Mouse (Mus musculus): ENCODE data around the gene Arhgdig. TPM values are rescaled to one million over a fixed set of nuclear protein-coding genes. Genes with fewer than 3 reads are reported as not detected.
"Not testable (repeated sequence)": the region's sequence is repeated elsewhere in the genome, so short reads cannot be mapped to it uniquely, and the experiment has no call there.

Gene Arhgdig
- polyA plus RNA-seq, 1 experiment from 2014 or later = 6.4 TPM

GRCm38 (mm10) chr17:26191486-26191885, 16.1 kb downstream of the Arhgdig start:
- H3K9me3 ChIP-seq (ENCODE audit: low read length); H3K4me1 ChIP-seq (ENCODE audit: insufficient read depth, low read length); H3K4me2 ChIP-seq (replicated peaks; ENCODE audit: low read depth, low read length); H3K9ac ChIP-seq (replicated peaks; ENCODE audit: low read length); ATAC-seq (ENCODE audit: low FRiP score, low TSS enrichment); H3K27me3 ChIP-seq (ENCODE audit: insufficient read depth, low read length); H3K4me3 ChIP-seq (ENCODE audit: low read length); H3K27ac ChIP-seq (ENCODE audit: low read length): not testable (repeated sequence)
- 85% methylated on average over 7 of the region's 7 CpGs for WGBS
- H3K36me3 ChIP-seq (ENCODE audit: insufficient read depth, low read length) = peaks cover 77% of the 10 kb centered on the region

- 94% methylated on average over 11 of the region's 11 CpGs for whole genome bisulfite sequencing
- H3K9me3 ChIP-seq (ENCODE audit: low read length) = no peaks in the 10 kb centered on the region
These were observed 19.3 kb downstream of the Arhgdig start for GRCm38 (mm10) chr17:26188091-26188805.

GRCm38 (mm10) chr17:26187592-26187991, 20.0 kb downstream of the Arhgdig start:
- H3K27ac ChIP-seq (ENCODE audit: low read length) = no peak overlapping the region
- ATAC-seq (ENCODE audit: low FRiP score, low TSS enrichment) = no peak
- H3K4me1 ChIP-seq (ENCODE audit: insufficient read depth, low read length) = no peaks in the 10 kb centered on the region
- H3K36me3 ChIP-seq (ENCODE audit: insufficient read depth, low read length) = peaks cover 62% of the 10 kb centered on the region
- no peaks in the 10 kb centered on the region for H3K27me3 ChIP-seq (ENCODE audit: insufficient read depth, low read length)
- 97% methylated on average over 5 of the region's 5 CpGs for WGBS
- no peak overlapping the region for H3K9ac ChIP-seq (replicated peaks; ENCODE audit: low read length)
- H3K9me3 ChIP-seq (ENCODE audit: low read length) = no peaks in the 10 kb centered on the region
- H3K4me2 ChIP-seq (replicated peaks; ENCODE audit: low read depth, low read length) = no peak overlapping the region
- H3K4me3 ChIP-seq (ENCODE audit: low read length) = no peak overlapping the region

More at GRCm38 (mm10) chr17:26188091-26188805, 19.3 kb downstream of the Arhgdig start:
- no peak overlapping the region for H3K4me2 ChIP-seq (replicated peaks; ENCODE audit: low read depth, low read length)
- no peak overlapping the region for H3K4me3 ChIP-seq (ENCODE audit: low read length)
- peaks cover 61% of the 10 kb centered on the region for H3K36me3 ChIP-seq (ENCODE audit: insufficient read depth, low read length)
- H3K9ac ChIP-seq (replicated peaks; ENCODE audit: low read length) = no peak overlapping the region
- H3K4me1 ChIP-seq (ENCODE audit: insufficient read depth, low read length) = no peaks in the 10 kb centered on the region
- no peak overlapping the region for H3K27ac ChIP-seq (ENCODE audit: low read length)
- no peak for ATAC-seq (ENCODE audit: low FRiP score, low TSS enrichment)
- H3K27me3 ChIP-seq (ENCODE audit: insufficient read depth, low read length) = no peaks in the 10 kb centered on the region

- Histone ChIP-seq H3K4me3 (ENCODE audit: low read length) (no peak overlapping the region), H3K9ac (replicated peaks; ENCODE audit: low read length) (no peak overlapping the region), H3K4me2 (replicated peaks; ENCODE audit: low read depth, low read length) (no peak overlapping the region), H3K27me3 (ENCODE audit: insufficient read depth, low read length) (no peaks in the 10 kb centered on the region), H3K27ac (ENCODE audit: low read length) (no peak overlapping the region), H3K9me3 (ENCODE audit: low read length) (no peaks in the 10 kb centered on the region; the same call in 1 of the 2 replicates), H3K36me3 (ENCODE audit: insufficient read depth, low read length) (peaks cover 37% of the 10 kb centered on the region), H3K4me1 (ENCODE audit: insufficient read depth, low read length) (no peaks in the 10 kb centered on the region)
- WGBS = 98% methylated on average over 3 of the region's 3 CpGs
- ATAC-seq (ENCODE audit: low FRiP score, low TSS enrichment) = no peak
These were observed 26.4 kb downstream of the Arhgdig start for GRCm38 (mm10) chr17:26181179-26181578.

DNA sequence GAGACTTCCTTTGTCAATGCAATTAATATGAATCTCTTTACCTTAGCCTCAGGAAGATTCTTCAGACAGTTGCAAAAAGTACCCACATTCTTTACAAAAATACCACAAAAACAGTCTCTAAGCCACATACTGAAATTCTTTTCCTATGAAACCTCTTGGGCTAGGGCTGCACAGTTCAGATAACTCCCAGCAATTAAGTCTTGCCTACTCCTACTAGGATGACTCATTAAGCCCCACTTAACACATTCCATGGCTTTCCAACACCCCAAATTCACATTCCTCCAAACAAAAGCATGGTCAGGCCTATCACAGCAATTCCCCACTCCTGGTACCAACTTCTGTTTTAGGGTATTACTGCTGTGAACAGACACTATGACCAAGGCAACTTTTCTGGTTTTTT, 29.0 kb downstream of the Arhgdig start:
- Histone ChIP-seq H3K27ac (ENCODE audit: low read length) (no peak overlapping the region), H3K4me3 (ENCODE audit: low read length) (no peak overlapping the region), H3K36me3 (ENCODE audit: insufficient read depth, low read length) (peaks cover 38% of the 10 kb centered on the region), H3K9ac (replicated peaks; ENCODE audit: low read length) (no peak overlapping the region), H3K4me2 (replicated peaks; ENCODE audit: low read depth, low read length) (no peak overlapping the region), H3K27me3 (ENCODE audit: insufficient read depth, low read length) (no peaks in the 10 kb centered on the region), H3K9me3 (ENCODE audit: low read length) (no peaks in the 10 kb centered on the region; the same call in 1 of the 2 replicates), H3K4me1 (ENCODE audit: insufficient read depth, low read length) (no peaks in the 10 kb centered on the region)
- ATAC-seq (ENCODE audit: low FRiP score, low TSS enrichment) = no peak

GRCm38 (mm10) chr17:26175248-26175647, 32.3 kb downstream of the Arhgdig start:
- H3K9me3 ChIP-seq (ENCODE audit: low read length); H3K27me3 ChIP-seq (ENCODE audit: insufficient read depth, low read length); H3K4me2 ChIP-seq (replicated peaks; ENCODE audit: low read depth, low read length); H3K4me1 ChIP-seq (ENCODE audit: insufficient read depth, low read length); H3K27ac ChIP-seq (ENCODE audit: low read length); H3K9ac ChIP-seq (replicated peaks; ENCODE audit: low read length); H3K4me3 ChIP-seq (ENCODE audit: low read length); ATAC-seq (ENCODE audit: low FRiP score, low TSS enrichment): not testable (repeated sequence)
- 83% methylated on average over 2 of the region's 2 CpGs for WGBS
- H3K36me3 ChIP-seq (ENCODE audit: insufficient read depth, low read length) = peaks cover 25% of the 10 kb centered on the region

DNA sequence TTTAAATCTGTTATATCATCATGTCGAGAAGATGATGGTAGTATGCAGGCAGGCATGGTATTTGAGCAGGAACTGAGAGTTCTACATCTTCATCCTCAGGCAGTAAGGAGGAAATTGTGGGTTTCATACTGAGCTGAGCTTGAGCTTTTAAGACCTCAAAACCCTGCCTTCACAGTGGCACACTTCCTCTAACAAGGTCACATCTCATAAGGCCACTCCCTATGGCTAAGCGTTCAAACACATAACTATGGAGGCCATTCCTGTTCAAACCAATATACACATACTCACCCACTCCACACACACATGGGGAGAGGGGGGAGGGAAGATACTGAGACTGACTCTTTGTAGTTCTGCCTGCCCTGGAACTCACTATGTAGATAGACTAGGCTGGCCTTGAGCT, 39.5 kb downstream of the Arhgdig start:
- Histone ChIP-seq H3K27ac (ENCODE audit: low read length) (no peak overlapping the region), H3K4me1 (ENCODE audit: insufficient read depth, low read length) (peaks cover 3% of the 10 kb centered on the region; the same call in 1 of the 2 replicates), H3K4me3 (ENCODE audit: low read length) (no peak overlapping the region), H3K4me2 (replicated peaks; ENCODE audit: low read depth, low read length) (no peak overlapping the region), H3K9me3 (ENCODE audit: low read length) (no peaks in the 10 kb centered on the region), H3K36me3 (ENCODE audit: insufficient read depth, low read length) (no peaks in the 10 kb centered on the region; the same call in 1 of the 2 replicates), H3K27me3 (ENCODE audit: insufficient read depth, low read length) (no peaks in the 10 kb centered on the region), H3K9ac (replicated peaks; ENCODE audit: low read length) (no peak overlapping the region)
- 91% methylated on average over 2 of the region's 2 CpGs for WGBS
- ATAC-seq (ENCODE audit: low FRiP score, low TSS enrichment) = no peak

- no peak overlapping the region for H3K9ac ChIP-seq (replicated peaks; ENCODE audit: low read length)
- no peaks in the 10 kb centered on the region; the same call in 1 of the 2 replicates for H3K36me3 ChIP-seq (ENCODE audit: insufficient read depth, low read length)
- no peaks in the 10 kb centered on the region for H3K9me3 ChIP-seq (ENCODE audit: low read length)
- H3K27ac ChIP-seq (ENCODE audit: low read length) = no peak overlapping the region
- no peak overlapping the region for H3K4me3 ChIP-seq (ENCODE audit: low read length)
- peaks cover 3% of the 10 kb centered on the region; the same call in 1 of the 2 replicates for H3K4me1 ChIP-seq (ENCODE audit: insufficient read depth, low read length)
- no peak overlapping the region for H3K4me2 ChIP-seq (replicated peaks; ENCODE audit: low read depth, low read length)
- no peaks in the 10 kb centered on the region for H3K27me3 ChIP-seq (ENCODE audit: insufficient read depth, low read length)
- ATAC-seq (ENCODE audit: low FRiP score, low TSS enrichment) = no peak
- WGBS = 94% methylated on average over 1 of the region's 1 CpGs
These were observed 44.9 kb downstream of the Arhgdig start for GRCm38 (mm10) chr17:26162736-26163135.

DNA sequence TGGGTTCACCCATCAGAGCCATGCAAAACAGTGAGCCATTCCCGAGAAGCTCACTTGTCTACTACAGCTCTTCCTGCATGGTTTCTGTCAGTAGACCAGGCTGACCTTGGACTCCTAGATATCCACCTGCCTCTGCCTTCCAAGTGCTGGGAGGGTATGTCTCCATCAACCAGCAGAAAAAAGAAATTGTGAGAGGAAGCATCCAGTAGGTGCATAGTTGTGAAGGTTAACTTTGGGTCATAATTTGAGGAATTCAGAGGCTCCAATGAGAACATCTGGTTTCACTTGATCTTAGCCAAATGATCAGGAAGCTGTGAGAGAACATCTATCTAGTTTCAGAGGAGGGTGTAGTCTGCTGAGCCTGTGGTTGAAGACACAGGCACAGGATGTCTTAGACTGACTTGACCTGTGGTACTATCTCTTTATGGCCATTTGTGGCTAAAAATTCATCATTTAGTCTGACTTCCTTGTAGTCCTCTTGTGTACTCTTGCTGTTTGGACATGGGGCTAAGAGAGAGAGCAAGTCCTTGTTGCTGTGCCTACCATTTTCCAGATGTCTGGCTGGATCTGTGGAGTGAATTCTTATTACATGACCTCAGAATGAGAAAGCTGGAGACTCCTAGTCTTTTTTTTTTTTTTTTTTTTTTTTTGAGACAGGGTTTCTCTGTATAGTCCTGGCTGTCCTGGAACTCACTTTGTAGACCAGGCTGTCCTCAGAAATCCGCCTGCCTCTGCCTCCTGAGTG, 55.5 kb downstream of the Arhgdig start:
- H3K36me3 ChIP-seq (ENCODE audit: insufficient read depth, low read length) = peaks cover 62% of the 10 kb centered on the region
- H3K27me3 ChIP-seq (ENCODE audit: insufficient read depth, low read length) = no peaks in the 10 kb centered on the region
- no peak overlapping the region for H3K9ac ChIP-seq (replicated peaks; ENCODE audit: low read length)
- ATAC-seq (ENCODE audit: low FRiP score, low TSS enrichment) = no peak
- H3K4me3 ChIP-seq (ENCODE audit: low read length) = no peak overlapping the region
- no peaks in the 10 kb centered on the region for H3K4me1 ChIP-seq (ENCODE audit: insufficient read depth, low read length)
- no peaks in the 10 kb centered on the region; the same call in 1 of the 2 replicates for H3K9me3 ChIP-seq (ENCODE audit: low read length)
- no peak overlapping the region for H3K27ac ChIP-seq (ENCODE audit: low read length)
- WGBS = 95% methylated on average over 2 of the region's 2 CpGs
- H3K4me2 ChIP-seq (replicated peaks; ENCODE audit: low read depth, low read length) = no peak overlapping the region

All from kidney, embryonic 16.5 days (tissue).